Mouse (Mus musculus): ENCODE results near the gene Cmtm5.

GRCm38 (mm10) chr14:54912109-54912850 is 23.8 kb upstream of the Cmtm5 start:
- TF ChIP-seq POLR2AphosphoS2 (IDR thresholded peaks at IDR 0.05; ENCODE audit: insufficient read length, low read depth) (no peak), POLR2A (IDR thresholded peaks at IDR 0.05; ENCODE audit: insufficient read length, low read depth) (no peak), USF1 (IDR thresholded peaks at IDR 0.05; ENCODE audit: low read depth) (no peak), CEBPB (IDR thresholded peaks at IDR 0.05; ENCODE audit: insufficient read depth, poor library complexity, severe bottlenecking) (no peak)
